Mouse (Mus musculus): ENCODE results near the gene Lmf1.

Gene Lmf1

GRCm38 (mm10) chr17:25642032-25642431 is 63.1 kb downstream of the Lmf1 start:
- DNase-seq (ENCODE audit: low spot score in 2 of 2), result no peak

DNA sequence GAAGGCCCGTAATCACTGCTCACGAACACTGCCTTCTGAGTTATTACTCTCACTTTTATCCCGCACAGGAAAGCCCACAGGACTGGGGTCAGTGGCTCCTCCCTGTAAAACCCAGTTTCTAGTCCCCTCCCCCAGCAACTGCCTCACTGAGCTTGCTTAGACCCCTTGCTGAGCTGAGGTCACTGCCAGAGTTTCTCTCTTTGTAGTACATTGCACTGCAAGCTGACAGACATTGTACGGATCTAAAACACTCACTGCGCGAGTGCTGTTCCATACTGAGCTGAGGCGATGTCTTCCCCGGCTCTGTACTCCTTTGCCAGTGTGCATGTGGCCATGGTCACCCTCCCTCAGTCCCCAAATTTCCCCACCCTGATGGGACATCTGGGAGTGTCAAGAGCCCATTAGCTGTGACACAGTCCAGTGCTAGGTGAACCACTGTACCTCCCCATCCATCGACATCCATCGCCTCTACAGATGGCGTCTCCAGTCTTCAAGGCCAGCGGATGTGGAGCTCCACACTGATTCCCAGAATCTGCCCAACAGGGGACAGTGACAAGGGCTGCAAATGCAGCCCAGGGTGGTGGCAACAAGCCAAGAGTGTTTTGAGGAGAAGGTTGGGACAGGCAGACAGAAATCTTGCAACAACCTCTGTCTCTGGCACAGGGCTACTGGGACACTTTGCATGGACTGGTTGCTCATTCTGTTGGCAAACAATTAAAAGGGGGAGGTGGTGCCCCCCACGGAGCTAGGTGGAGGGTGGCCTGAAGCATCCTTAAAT is 64.8 kb downstream of the Lmf1 start:
- DNase-seq (ENCODE audit: low spot score in 2 of 2), result no peak

DNA sequence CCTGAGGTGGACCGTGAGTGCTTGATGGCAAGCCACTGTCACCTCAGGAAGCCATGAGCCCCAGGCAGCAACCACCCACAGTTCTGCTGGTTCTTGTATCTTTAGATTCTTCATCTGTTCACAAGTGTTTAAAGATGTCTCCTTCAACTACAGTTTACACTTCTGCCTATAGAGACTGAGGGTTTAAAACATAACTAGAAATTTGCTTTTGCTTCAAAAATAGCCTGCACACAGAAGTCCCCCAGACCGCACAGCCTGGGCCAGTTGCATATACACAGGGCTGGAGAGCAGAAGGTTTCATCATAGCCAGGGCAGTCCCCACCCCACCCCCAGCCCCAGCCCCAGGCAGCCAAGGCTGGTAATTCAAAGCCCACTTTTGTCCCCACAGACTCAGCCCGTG is 65.9 kb downstream of the Lmf1 start:
- DNase-seq (ENCODE audit: low spot score in 2 of 2), result no peak

DNA sequence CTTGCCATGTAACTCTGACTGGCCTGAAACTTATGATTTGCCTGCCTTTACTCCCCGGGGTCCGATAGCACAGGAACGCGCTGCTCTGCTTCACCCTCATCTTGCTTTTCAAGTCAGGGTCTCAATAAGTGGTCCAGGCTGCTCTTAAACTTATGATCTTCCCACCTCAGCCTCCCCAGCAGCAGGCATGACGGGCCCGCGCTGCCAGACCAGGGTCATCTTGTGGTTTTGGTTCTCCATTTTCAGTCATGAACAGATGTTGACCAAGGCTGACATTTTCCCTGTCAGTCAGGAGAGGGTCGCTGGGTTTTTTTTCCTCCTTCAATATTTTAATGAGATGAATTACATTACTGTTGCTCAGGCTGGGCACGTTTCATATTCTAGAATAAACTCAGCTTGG is 66.8 kb downstream of the Lmf1 start:
- DNase-seq (ENCODE audit: low spot score in 2 of 2), result no peak

- no peak for DNase-seq (ENCODE audit: low spot score in 2 of 2)
Measured at GRCm38 (mm10) chr17:25647901-25648300, 69.0 kb downstream of the Lmf1 start.

DNA sequence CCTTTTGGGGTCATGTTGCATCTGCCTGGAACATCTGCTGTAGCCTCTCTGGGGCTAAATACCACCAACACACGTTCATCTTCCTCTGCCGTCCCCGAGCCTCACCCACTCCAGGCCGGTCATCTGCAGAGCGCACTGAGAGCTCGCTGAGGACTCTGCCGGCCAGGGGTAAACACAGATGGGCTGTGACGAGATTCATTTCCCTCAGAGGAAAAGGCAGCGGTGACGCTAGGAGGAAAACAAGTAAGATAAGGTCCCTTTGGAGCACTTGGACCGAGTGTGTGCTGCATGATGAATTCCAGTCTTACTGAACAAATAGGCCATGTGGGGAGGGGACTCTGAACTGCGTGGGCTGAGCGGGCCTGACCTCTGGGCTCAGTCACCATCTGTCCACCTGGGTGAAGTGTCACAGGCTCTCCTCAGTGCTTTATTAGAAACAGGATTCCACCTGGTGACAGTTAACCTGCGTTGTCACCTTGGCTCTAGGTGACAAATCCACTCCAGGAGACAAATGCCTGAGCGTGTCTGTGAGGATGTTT is 69.9 kb downstream of the Lmf1 start:
- DNase-seq (ENCODE audit: low spot score in 2 of 2), result no peak

GRCm38 (mm10) chr17:25650726-25651125 is 71.8 kb downstream of the Lmf1 start:
- DNase-seq (ENCODE audit: low spot score in 2 of 2), result no peak

- DNase-seq (ENCODE audit: low spot score in 2 of 2), result no peak
Measured at GRCm38 (mm10) chr17:25652272-25652671, 73.4 kb downstream of the Lmf1 start.

DNA sequence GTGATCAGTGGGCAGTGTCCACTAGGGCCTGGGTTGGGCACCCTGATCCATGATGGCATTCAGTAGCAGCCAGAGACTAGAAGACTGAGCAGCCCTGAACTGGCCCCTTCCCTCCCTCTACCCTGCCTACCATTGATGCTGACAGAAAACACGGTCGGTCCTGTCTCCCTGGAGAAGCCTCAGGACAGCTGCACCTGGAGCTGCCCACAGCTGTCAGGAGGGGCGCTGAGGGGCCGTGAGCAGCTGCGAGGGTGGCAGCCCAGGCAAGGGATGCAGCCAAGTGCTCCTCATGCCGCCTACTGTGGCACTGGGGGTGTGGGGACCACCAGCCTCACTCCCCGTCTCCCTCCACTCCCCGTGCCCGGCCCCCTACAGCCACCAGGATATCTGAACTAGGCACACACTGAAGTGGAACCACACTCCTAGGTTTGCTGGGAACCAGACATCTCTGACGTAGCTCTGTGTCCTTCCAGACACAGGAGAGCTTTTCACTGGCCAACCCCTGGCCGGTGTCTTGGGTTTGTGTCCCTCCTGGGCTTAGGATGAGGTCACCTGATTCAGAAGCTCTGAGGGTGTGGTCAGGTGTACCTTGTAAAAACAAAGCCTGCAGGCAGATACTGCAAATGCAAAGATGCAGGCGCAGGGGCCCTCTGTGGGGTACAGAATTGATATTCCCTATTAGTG is 77.4 kb downstream of the Lmf1 start:
- DNase-seq (ENCODE audit: low spot score in 2 of 2), result no peak

- no peak for DNase-seq (ENCODE audit: low spot score in 2 of 2)
Measured at GRCm38 (mm10) chr17:25656826-25657189, 77.9 kb downstream of the Lmf1 start.

DNA sequence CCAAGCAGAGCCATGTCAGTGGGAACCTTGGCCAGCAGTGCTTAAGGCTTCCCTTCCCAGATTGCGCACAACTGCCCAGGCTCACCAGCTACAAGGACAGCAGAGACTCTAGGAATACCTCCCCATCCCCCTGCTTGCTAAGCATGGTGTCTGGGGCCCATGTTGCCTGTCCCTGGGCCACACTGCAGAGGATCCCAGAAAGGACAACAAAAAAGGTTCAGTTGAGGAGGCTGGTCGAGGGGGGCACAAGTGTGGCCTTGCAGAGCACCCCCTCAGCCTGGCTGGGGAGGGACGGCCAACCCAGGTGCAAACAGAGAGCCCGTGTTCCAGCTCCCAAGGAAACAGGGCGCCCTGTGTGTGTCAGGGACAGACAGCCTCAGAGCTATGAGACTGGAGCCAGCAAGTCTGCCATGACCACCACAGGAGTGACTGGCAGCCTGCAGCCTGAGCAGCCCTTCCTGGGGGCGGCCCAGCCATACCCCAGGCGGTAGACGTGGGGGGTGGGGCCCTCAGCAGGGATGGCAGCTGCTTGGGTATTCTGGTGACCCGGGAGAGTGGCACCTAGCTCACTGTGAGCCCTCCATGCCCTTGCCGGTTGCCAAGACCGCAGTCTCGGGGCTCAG is 84.4 kb downstream of the Lmf1 start:
- peak in 1 of 2 experiments; percentile 30 for DNase-seq (ENCODE audit: low spot score in 2 of 2)

DNA sequence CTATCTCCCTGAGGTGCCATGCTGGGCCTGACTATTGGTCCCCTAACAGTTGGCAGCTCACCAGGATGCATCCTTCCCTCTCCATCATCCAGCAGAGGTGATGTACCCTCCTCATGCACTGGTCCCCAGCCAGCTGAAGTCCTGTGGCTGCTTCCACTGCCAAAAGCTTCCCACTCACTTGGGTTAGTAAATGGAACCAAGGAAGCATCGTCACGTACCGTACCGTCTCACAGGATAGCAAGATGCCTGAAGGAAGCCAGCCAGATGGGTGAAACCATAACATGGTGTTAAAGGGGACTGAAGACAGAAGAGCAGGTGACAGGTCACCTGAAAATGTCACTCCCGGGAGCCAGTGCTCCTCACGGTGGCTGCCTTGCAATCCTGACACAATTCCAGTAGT is 86.6 kb downstream of the Lmf1 start:
- DNase-seq (ENCODE audit: low spot score in 2 of 2), result no peak

DNA sequence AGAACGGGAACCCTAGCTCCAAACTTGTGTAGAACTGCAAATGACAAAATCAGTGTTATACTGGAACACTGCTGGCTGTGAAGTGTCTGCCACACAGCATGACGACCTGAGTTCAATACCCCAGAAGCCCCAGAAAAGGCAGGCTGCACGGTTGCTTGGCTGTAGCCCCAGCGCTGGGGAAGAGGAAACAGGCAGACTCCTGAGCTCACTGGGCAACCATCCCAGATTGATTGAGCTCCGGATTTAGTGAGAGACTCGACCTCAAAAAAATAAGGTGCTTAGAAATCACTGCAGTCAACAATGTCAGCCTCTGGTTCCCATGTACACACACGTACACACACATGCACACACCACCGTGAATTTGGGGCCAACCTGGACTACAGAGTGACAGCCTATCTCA is 87.0 kb downstream of the Lmf1 start:
- DNase-seq (ENCODE audit: low spot score in 2 of 2), result no peak

DNA sequence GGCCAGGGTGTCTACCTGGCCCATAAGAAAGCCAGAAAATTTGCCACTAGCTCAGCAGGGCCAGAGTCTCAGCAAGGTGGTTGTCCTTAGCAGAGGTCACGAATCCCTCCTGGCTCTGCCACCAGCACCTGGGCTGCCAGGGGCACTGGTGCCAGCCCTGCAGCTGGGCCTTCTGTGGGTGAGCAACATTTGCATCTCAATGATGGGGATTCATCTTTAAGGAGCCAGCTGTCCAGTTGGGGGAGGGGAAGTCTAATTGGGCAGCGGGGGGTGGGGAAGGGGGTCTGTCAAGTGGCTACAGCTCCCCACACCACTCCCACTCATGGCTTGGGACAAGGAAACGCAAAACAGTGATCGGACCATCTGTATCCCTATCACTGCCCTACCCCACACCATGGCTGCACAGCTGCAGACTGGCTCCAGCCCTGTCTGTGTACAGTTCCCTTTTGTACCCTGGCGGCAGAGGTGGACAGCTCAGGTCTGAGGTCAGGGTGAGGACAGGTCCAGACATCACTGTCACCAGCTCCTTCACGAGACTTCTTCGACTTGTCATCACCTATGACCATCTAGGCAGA is 89.7 kb downstream of the Lmf1 start:
- peak in 1 of 2 experiments; percentile 21 for DNase-seq (ENCODE audit: low spot score in 2 of 2)

DNA sequence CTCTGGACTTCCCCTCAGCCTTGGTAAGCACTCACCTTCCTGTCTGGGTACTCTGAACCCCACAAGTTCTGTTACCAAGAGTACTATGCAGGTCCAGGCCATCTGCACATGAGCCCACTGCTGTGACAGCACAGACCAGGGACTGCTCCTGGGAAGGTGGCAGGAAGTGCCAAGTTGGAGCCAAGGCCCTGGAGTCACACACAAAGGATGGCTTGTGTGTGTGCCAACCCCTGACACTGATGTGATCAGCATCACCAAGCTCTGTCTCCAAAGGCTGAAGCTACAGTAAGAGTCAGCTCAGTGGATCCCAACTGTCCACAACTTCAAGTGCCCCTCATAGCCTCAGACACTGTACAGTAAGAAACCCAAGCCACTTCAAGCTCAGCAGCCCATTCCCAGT is 94.1 kb downstream of the Lmf1 start:
- DNase-seq (ENCODE audit: low spot score in 2 of 2), result no peak

DNA sequence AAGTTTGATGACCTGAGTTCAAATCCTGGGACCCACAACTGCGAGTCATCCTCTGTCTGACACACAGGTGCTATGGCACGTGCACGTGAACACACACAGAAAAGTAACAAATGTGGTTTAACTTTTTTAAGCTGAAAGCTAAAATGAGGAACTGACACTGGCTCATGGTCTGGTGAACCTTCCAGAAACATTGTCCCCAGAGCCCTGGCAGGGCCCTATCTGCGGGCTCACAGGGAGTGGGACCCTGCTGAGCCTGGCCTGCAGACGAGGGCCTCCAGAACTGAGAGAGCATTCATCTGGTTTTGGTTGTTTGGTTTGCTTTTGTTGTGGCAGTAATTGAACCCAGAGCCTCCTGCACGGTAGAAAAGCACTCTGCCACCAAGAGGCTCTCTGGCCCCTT is 99.1 kb downstream of the Lmf1 start:
- DNase-seq (ENCODE audit: low spot score in 2 of 2), result no peak

DNA sequence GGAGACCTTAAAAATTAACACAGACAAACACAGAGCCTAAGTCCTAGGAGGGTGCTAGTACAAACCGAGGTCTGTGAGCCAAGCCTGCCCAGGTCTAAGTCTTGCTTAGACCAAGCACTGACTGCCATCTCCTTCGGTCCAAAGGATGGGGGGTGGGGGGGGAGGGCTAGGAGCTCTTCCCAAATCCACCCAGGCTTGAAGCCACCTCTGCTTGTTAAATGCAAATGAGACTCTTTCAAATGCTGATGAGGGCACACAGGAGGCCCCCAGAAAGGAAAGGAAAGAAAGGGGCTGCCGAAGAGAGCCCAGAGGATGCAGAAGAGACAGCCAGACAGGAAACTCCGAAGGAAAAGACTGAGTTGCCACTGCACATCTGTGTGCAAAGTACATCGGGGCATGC is 100.9 kb downstream of the Lmf1 start:
- DNase-seq (ENCODE audit: low spot score in 2 of 2), result no peak

- DNase-seq (ENCODE audit: low spot score in 2 of 2), result no peak
Measured at GRCm38 (mm10) chr17:25681636-25682035, 102.8 kb downstream of the Lmf1 start.

DNA sequence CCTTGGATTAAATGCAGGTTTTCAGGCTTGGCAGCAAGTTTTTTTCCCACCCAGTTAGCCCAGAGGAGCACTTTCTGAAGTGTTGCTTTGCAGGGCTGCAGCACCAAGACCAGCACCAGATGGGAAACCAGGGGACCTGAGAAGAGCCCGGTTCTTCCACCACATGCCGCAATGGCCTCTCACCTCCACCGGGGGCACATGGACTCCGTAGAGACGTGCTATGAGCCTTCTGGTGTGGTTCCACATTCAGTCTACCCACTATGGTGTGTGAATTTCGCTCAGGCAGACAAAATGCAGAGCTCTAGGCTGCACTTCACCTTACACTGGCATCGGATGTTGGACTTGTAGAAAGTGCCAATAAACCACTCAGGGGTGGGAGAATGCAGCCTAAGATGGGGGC is 107.4 kb downstream of the Lmf1 start:
- no peak for DNase-seq (ENCODE audit: low spot score in 2 of 2)

DNA sequence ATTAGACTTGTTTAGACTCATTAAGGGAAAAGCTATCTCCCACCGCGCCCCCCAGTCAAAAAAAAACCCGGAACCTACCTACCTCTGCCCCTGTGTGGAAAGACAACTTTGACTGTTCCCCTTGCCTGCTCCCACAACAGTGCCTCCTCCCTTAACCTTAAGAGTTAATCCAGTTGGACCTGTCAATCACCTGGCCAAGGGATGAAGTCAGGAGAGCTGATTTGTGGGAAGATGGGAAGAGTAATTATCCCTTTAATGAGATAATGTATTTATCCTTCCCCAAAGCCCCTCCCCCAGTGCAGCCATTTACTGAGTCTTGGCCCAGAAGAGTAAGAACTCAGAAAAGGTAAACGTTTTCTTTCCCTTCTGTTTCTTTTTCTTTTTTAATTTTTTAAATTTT is 110.0 kb downstream of the Lmf1 start:
- DNase-seq (ENCODE audit: low spot score in 2 of 2), result no peak

DNA sequence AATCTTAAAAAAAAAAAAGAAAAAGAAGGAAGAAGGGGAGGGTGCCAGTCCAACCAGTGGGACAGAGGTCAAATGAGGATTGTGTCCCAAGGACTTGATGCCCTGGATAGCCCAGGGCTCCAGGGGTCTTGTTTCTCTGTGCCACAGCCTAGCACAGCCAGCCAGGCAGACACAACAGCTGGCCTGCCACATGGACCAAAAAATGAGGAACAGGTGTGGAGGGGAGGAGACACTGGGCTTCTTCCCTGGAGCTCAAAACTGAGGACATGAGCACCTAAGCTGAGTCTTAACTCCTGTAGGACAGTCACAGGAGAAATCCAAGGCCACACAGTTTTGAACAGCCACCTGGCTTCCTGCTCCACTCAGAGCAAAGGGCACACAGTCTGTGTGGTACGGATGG is 117.4 kb downstream of the Lmf1 start:
- no peak for DNase-seq (ENCODE audit: low spot score in 2 of 2)

DNA sequence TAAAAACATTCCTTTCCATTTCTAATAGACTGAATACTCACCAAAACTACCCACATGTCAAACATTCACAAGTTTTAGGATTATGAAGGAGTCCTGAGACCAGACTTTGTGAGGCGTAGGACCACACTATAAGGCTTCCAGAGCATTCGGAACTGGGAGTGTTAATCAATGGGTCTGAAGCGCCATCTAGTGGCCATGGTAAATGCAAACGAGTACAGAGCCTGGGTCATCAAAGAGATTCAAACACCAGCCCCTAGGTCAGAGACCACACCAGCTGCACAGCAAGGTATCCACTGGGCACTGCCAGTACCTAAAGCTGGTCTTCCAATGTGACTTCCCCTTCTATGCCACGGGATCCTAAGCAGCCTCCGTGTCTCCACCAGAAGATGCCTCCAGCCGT is 119.6 kb downstream of the Lmf1 start:
- peak; percentile 61 to 82 for DNase-seq (ENCODE audit: low spot score in 2 of 2)

Measured in cerebellum, postnatal 4 days (tissue).